18 mouse cellular contexts compared by ENCODE assay signal in genomic region chr5:75825576-75825975, GRCm38 (mm10).
A peak's percentile ranks its signal among the peaks of the same experiment; 100 is the strongest.
DNase-seq lines count a peak whose midpoint lies in the region; ATAC-seq lines count a peak whose summit lies in the region.
"Had no signal": no experiment of that assay in that cellular context is flagged by ENCODE, and none has a peak within 500 bp of the region (broad histone marks: within the 10 kb centered on the region; RNA-seq: fewer than 3 reads in every experiment).

No protein-coding gene starts in this region.

- 30% methylated on average over 5 of the region's 5 CpGs for WGBS in heart, embryonic 13.5 days

- no peaks in the 10 kb centered on the region for H3K27me3 ChIP-seq in heart, embryonic 13.5 days (replicated peaks)
- H3K27me3 ChIP-seq: CH12.LX; limb, embryonic 13.5 days had no signal

- no peaks in the 10 kb centered on the region for H3K36me3 ChIP-seq in heart, embryonic 13.5 days
- H3K36me3 ChIP-seq: limb, embryonic 13.5 days had no signal

- DNase-seq in cerebellum, postnatal 14 days = peak; percentile 48 to 58
- no peak for DNase-seq in cerebellum, adult 9-11 months
- no peak for DNase-seq in heart, postnatal 36 days
- peak; percentile 7 for DNase-seq in lung, postnatal 36 days
- DNase-seq in lung, postnatal 14 days = no peak
- DNase-seq in spleen, postnatal 10 days (ENCODE audit: low spot score in 2 of 2) = no peak
- DNase-seq: cerebellum, adult 9-10 months; forebrain, postnatal 0 days; gastrocnemius, adult 2 months; kidney, adult 8-10 months; kidney, postnatal 25 days; layer of hippocampus, adult 9-11 months; midbrain, embryonic 14.5 days; right cerebral cortex, postnatal 14 days had no signal

- no peaks in the 10 kb centered on the region for H3K9me3 ChIP-seq in heart, embryonic 13.5 days
- H3K9me3 ChIP-seq: limb, embryonic 13.5 days had no signal

- H3K4me3 ChIP-seq in heart, embryonic 13.5 days = no peak overlapping the region
- H3K4me3 ChIP-seq: gastrocnemius, adult 2 months; limb, embryonic 13.5 days had no signal

- H3K9ac ChIP-seq in heart, embryonic 13.5 days = no peak overlapping the region
- H3K9ac ChIP-seq: forebrain, postnatal 0 days; limb, embryonic 13.5 days had no signal

- peak overlapping the region; percentile 77 for H3K27ac ChIP-seq in heart, embryonic 13.5 days (replicated peaks)
- H3K27ac ChIP-seq: gastrocnemius, adult 2 months; limb, embryonic 13.5 days had no signal

- intact Hi-C loops in heart, postnatal 36 days (cut with DNase I) = no loop called here

- peaks cover 26% of the 10 kb centered on the region for H3K4me1 ChIP-seq in heart, embryonic 13.5 days
- H3K4me1 ChIP-seq: limb, embryonic 13.5 days had no signal

- no peak for ATAC-seq in heart, embryonic 13.5 days (ENCODE audit: extremely low read depth, insufficient number of reproducible peaks, low FRiP score, low TSS enrichment)
- ATAC-seq in common myeloid progenitor, adult 5-6 weeks (replicated peaks; ENCODE audit: low read depth, poor library complexity, severe bottlenecking) = 0 out of 2 replicates have a peak, but pooled peaks have one; percentile 5
- ATAC-seq: forebrain, postnatal 0 days had no signal

- no peak overlapping the region for H3K4me2 ChIP-seq in heart, embryonic 13.5 days
- H3K4me2 ChIP-seq: limb, embryonic 13.5 days had no signal

Comparison
In these comparisons a context has a peak if more than half of its experiments do, and no peak if none do; other contexts are left out.
1. DNase-seq: peak in cerebellum, postnatal 14 days (2 of 2) and lung, postnatal 36 days (single experiment); none in cerebellum, adult 9-11 months (single experiment), heart, postnatal 36 days (0 of 2), lung, postnatal 14 days (single experiment) and spleen, postnatal 10 days (0 of 2).